Mouse (Mus musculus): ENCODE data around the gene Ank3.

Gene Ank3

GRCm38 (mm10) chr10:69476871-69477270 is 78.3 kb downstream of the Ank3 start:
- DNase-seq (ENCODE audit: low read depth, low spot score): no peak

- DNase-seq (ENCODE audit: low read depth, low spot score): no peak
Observed at GRCm38 (mm10) chr10:69477656-69478055, 79.1 kb downstream of the Ank3 start.

- no peak for DNase-seq (ENCODE audit: low read depth, low spot score)
Observed at GRCm38 (mm10) chr10:69478831-69479230, 80.3 kb downstream of the Ank3 start.

- no peak for DNase-seq (ENCODE audit: low read depth, low spot score)
Observed at GRCm38 (mm10) chr10:69485191-69485786, 86.7 kb downstream of the Ank3 start.

GRCm38 (mm10) chr10:69490182-69490581 is 91.6 kb downstream of the Ank3 start:
- no peak for DNase-seq (ENCODE audit: low read depth, low spot score)

GRCm38 (mm10) chr10:69491975-69492374 is 93.4 kb downstream of the Ank3 start:
- DNase-seq (ENCODE audit: low read depth, low spot score): no peak

- DNase-seq (ENCODE audit: low read depth, low spot score): no peak
Observed at GRCm38 (mm10) chr10:69497382-69497781, 98.8 kb downstream of the Ank3 start.

- DNase-seq (ENCODE audit: low read depth, low spot score): peak; percentile 59
Observed at GRCm38 (mm10) chr10:69500171-69500860, 101.7 kb downstream of the Ank3 start.

- no peak for DNase-seq (ENCODE audit: low read depth, low spot score)
Observed at GRCm38 (mm10) chr10:69503791-69504190, 105.2 kb downstream of the Ank3 start.

GRCm38 (mm10) chr10:69507719-69508118 is 109.1 kb downstream of the Ank3 start:
- DNase-seq (ENCODE audit: low read depth, low spot score): no peak

GRCm38 (mm10) chr10:69510392-69510791 is 111.8 kb downstream of the Ank3 start:
- DNase-seq (ENCODE audit: low read depth, low spot score): no peak

GRCm38 (mm10) chr10:69511234-69511633 is 112.7 kb downstream of the Ank3 start:
- no peak for DNase-seq (ENCODE audit: low read depth, low spot score)

- peak; percentile 49 for DNase-seq (ENCODE audit: low read depth, low spot score)
Observed at GRCm38 (mm10) chr10:69521977-69522376, 123.4 kb downstream of the Ank3 start.

GRCm38 (mm10) chr10:69523202-69523601 is 124.6 kb downstream of the Ank3 start:
- DNase-seq (ENCODE audit: low read depth, low spot score): no peak

GRCm38 (mm10) chr10:69527318-69527717 is 128.7 kb downstream of the Ank3 start:
- no peak for DNase-seq (ENCODE audit: low read depth, low spot score)

- no peak for DNase-seq (ENCODE audit: low read depth, low spot score)
Observed at GRCm38 (mm10) chr10:69528746-69529145, 130.2 kb downstream of the Ank3 start.

GRCm38 (mm10) chr10:69530326-69530725 is 131.8 kb downstream of the Ank3 start:
- no peak for DNase-seq (ENCODE audit: low read depth, low spot score)

GRCm38 (mm10) chr10:69531569-69531968 is 133.0 kb downstream of the Ank3 start:
- no peak for DNase-seq (ENCODE audit: low read depth, low spot score)

GRCm38 (mm10) chr10:69532169-69532730 is 133.7 kb downstream of the Ank3 start:
- DNase-seq (ENCODE audit: low read depth, low spot score): no peak

- peak; percentile 81 for DNase-seq (ENCODE audit: low read depth, low spot score)
Observed at GRCm38 (mm10) chr10:69533505-69534388, 135.2 kb downstream of the Ank3 start.

GRCm38 (mm10) chr10:69534716-69535115 is 136.1 kb downstream of the Ank3 start:
- no peak for DNase-seq (ENCODE audit: low read depth, low spot score)

Measured in forelimb bud, embryonic 11.5 days (tissue).